Mouse (Mus musculus) kidney, postnatal 25 days (tissue): ENCODE measurements around the gene Rbck1.

Experiments used
- DNase-seq, 2 experiments: peaks; one replicate each; pipeline ENCODE4 v3.0.0; 2021; ENCODE audit warnings: mixed read lengths in 2 of 2

Gene Rbck1

GRCm38 (mm10) chr2:152343329-152344213 is 11.1 kb upstream of the Rbck1 start, which contains the start of gene Trib3:
TSS of gene Trib3 (minus strand) at chr2:152344032.
- peak; percentile 78 to 83 for DNase-seq

GRCm38 (mm10) chr2:152339631-152340179 is 7.3 kb upstream of the Rbck1 start:
- DNase-seq = no peak

- no peak for DNase-seq
These were observed 5.9 kb upstream of the Rbck1 start for GRCm38 (mm10) chr2:152338319-152338718.

GRCm38 (mm10) chr2:152337591-152338212 is 5.2 kb upstream of the Rbck1 start:
- DNase-seq = peak in 1 of 2 experiments; percentile 61

- DNase-seq = no peak
These were observed 4.4 kb upstream of the Rbck1 start for GRCm38 (mm10) chr2:152336856-152337255.

- DNase-seq = no peak
These were observed 2.9 kb upstream of the Rbck1 start for GRCm38 (mm10) chr2:152335289-152335820.

GRCm38 (mm10) chr2:152333345-152334006 is 1.0 kb upstream of the Rbck1 start:
- no peak for DNase-seq

- DNase-seq = no peak
These were observed 1.5 kb downstream of the Rbck1 start for GRCm38 (mm10) chr2:152330858-152331423.

- no peak for DNase-seq
These were observed 4.5 kb downstream of the Rbck1 start for GRCm38 (mm10) chr2:152327980-152328379.

GRCm38 (mm10) chr2:152326654-152327053 is 5.8 kb downstream of the Rbck1 start:
- DNase-seq = no peak

GRCm38 (mm10) chr2:152326157-152326556 is 6.3 kb downstream of the Rbck1 start:
- no peak for DNase-seq

- DNase-seq = no peak
These were observed 7.6 kb downstream of the Rbck1 start for GRCm38 (mm10) chr2:152324842-152325241.

GRCm38 (mm10) chr2:152323971-152324370 is 8.5 kb downstream of the Rbck1 start:
- DNase-seq = no peak

GRCm38 (mm10) chr2:152322198-152322597 is 10.3 kb downstream of the Rbck1 start:
- no peak for DNase-seq

- DNase-seq = no peak
These were observed 10.9 kb downstream of the Rbck1 start for GRCm38 (mm10) chr2:152321558-152321957.

- DNase-seq = no peak
These were observed 15.4 kb downstream of the Rbck1 start for GRCm38 (mm10) chr2:152317054-152317453.

- DNase-seq = no peak
These were observed 18.5 kb downstream of the Rbck1 start for GRCm38 (mm10) chr2:152313926-152314325.

- DNase-seq = peak in 1 of 2 experiments; percentile 21
These were observed 19.5 kb downstream of the Rbck1 start for GRCm38 (mm10) chr2:152312996-152313395.

- DNase-seq = no peak
These were observed 25.3 kb downstream of the Rbck1 start for GRCm38 (mm10) chr2:152307186-152307585.

GRCm38 (mm10) chr2:152305480-152305879 is 27.0 kb downstream of the Rbck1 start:
- DNase-seq = no peak

- no peak for DNase-seq
These were observed 28.7 kb downstream of the Rbck1 start for GRCm38 (mm10) chr2:152303781-152304180.

GRCm38 (mm10) chr2:152302862-152303261 is 29.6 kb downstream of the Rbck1 start:
- no peak for DNase-seq

- DNase-seq = no peak
These were observed 37.9 kb downstream of the Rbck1 start for GRCm38 (mm10) chr2:152294541-152294940.
